28 mouse cellular contexts compared by ENCODE assay signal in the genomic region with DNA sequence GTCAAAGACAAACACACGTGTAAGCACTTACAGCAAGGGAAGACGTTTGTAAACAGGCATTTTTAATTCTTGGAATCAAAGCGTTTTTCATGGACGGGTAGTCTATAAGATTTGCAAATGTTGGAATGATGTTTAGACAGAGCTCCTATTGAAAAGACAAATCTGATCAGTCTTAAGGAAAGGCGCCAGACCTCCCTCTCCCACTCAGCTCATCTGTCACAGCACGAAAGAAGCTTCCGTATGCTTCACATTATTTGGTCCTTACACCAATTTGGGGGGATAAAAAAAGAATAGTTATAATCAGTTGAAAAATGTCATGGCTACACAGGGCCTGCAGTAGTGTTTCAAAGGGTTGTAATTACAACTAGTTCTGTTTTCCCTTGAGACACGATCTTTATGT. TPM values are rescaled to one million over a fixed set of nuclear protein-coding genes. Genes with fewer than 3 reads are reported as not detected.
"Had no signal": no experiment of that assay in that cellular context is flagged by ENCODE, and none has a peak within 500 bp of the region (broad histone marks: within the 10 kb centered on the region; RNA-seq: fewer than 3 reads in every experiment).

No protein-coding gene starts in this region.

- H3K9ac ChIP-seq: heart, embryonic 13.5 days; heart, embryonic 15.5 days; hindbrain, embryonic 13.5 days; hindbrain, embryonic 15.5 days; intestine, embryonic 15.5 days; limb, embryonic 13.5 days; limb, embryonic 15.5 days; liver, embryonic 12.5 days; liver, embryonic 14.5 days had no signal

- H3K27me3 ChIP-seq: heart, embryonic 13.5 days; heart, embryonic 15.5 days; hindbrain, embryonic 13.5 days; hindbrain, embryonic 15.5 days; intestine, embryonic 15.5 days; limb, embryonic 13.5 days; limb, embryonic 15.5 days; liver, embryonic 12.5 days had no signal

- ATAC-seq: inflammation-experienced regulatory T-cells, adult 6 months; intestine, embryonic 15.5 days; intestine, postnatal 0 days; liver, embryonic 12.5 days had no signal

- DNase-seq: gastrocnemius, postnatal 14 days; gastrocnemius, postnatal 36 days; heart, adult 11 months; heart, adult 2 months; heart, postnatal 14 days; heart, postnatal 36 days; kidney, adult 18-20 months; kidney, adult 8-10 months; kidney, postnatal 10 days; kidney, postnatal 25 days; kidney, postnatal 4 days; left cerebral cortex, postnatal 4 days had no signal

- H3K4me2 ChIP-seq: heart, embryonic 11.5 days; heart, embryonic 13.5 days; heart, embryonic 15.5 days; hindbrain, embryonic 13.5 days; hindbrain, embryonic 15.5 days; intestine, embryonic 15.5 days; limb, embryonic 13.5 days; limb, embryonic 15.5 days; liver, embryonic 12.5 days had no signal

- H3K4me3 ChIP-seq: heart, adult 2 months; heart, embryonic 13.5 days; heart, embryonic 15.5 days; hindbrain, embryonic 13.5 days; hindbrain, embryonic 15.5 days; intestine, embryonic 15.5 days; limb, embryonic 13.5 days; limb, embryonic 15.5 days; liver, embryonic 12.5 days had no signal

- H3K27ac ChIP-seq: heart, adult 2 months; heart, embryonic 13.5 days; heart, embryonic 15.5 days; hindbrain, embryonic 13.5 days; hindbrain, embryonic 15.5 days; intestine, embryonic 15.5 days; limb, embryonic 13.5 days; limb, embryonic 15.5 days; liver, embryonic 12.5 days; liver, embryonic 14.5 days had no signal

- H3K9me3 ChIP-seq: heart, embryonic 13.5 days; heart, embryonic 15.5 days; hindbrain, embryonic 13.5 days; hindbrain, embryonic 15.5 days; intestine, embryonic 15.5 days; limb, embryonic 13.5 days; limb, embryonic 15.5 days; liver, embryonic 12.5 days had no signal

- H3K4me1 ChIP-seq: heart, embryonic 13.5 days; heart, embryonic 15.5 days; hindbrain, embryonic 13.5 days; hindbrain, embryonic 15.5 days; intestine, embryonic 15.5 days; limb, embryonic 13.5 days; limb, embryonic 15.5 days; liver, embryonic 12.5 days had no signal

RNA-seq across cellular contexts. Expression of a gene that starts 31.9 kb away (rescaled TPM):
- total RNA-seq: gastrocnemius, adult 8-10 months; gastrocnemius, postnatal 36 days; heart, adult 2 months; heart, postnatal 36 days; hematopoietic stem cell, adult 5-6 weeks had no signal
- polyA plus RNA-seq: heart, adult 2 months; heart, postnatal 0 days; limb, embryonic 11.5 days; limb, embryonic 13.5 days had no signal
